Mouse (Mus musculus): Measurements from ENCODE around the gene Gm5286.
"Not testable (repeated sequence)": the region's sequence is repeated elsewhere in the genome, so short reads cannot be mapped to it uniquely, and the experiment has no call there.

Gene Gm5286

DNA sequence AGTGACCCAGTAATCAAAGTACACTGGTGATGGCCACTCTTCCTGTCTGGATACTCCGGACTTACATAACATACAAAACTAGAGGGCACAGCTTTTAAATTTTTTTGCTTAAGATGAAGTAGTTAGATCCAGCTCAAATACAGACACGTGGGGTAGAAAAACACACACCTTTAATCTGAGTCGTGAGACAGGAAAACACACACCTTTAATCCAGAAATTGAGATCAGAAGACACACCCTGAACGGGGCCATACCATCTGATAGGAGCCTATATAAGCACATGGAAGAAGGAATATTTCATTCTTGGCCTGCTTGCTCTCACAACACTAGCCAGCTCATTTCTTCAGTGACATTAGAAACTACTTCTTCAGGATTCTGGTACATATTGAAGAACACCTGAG, at the start of gene Gm5286:
Gene Gm5286, plus strand, starts transcription at position 301 of the 400 bp plus-strand sequence.
- not testable (repeated sequence) for DNase-seq (ENCODE audit: low spot score in 2 of 2)

- not testable (repeated sequence) for DNase-seq (ENCODE audit: low spot score in 2 of 2)
Observed at GRCm38 (mm10) chr3:94167351-94167750, 29.2 kb upstream of the Gm5286 start.

- not testable (repeated sequence) for DNase-seq (ENCODE audit: low spot score in 2 of 2)
Observed at GRCm38 (mm10) chr3:94178093-94178492, 18.4 kb upstream of the Gm5286 start, which contains the start of gene Gm10696. Gene Gm10696, minus strand, starts transcription at chr3:94178193.
